Mouse (Mus musculus) neural tube, embryonic 13.5 days (tissue): ENCODE measurements at regions not wholly inside any gene's neighbourhood (a gene's known extent, or its start where the extent isn't known, plus 50 kb on each side); places are given as distances from the start of the nearest gene placed in this dataset.

Source experiments
- ATAC-seq: fragments of 200-750 bp; cut with Nextera tagmentation; 2 replicates; pipeline ENCODE4 v1.8.0; 2017; ENCODE audit warnings: low read depth, mild to moderate bottlenecking, moderate TSS enrichment, moderate library complexity
- H3K27ac ChIP-seq: fragments of 300-500 bp; sonication (generic); replicated peaks from 2 replicates; pipeline ENCODE4 v1.5.1; 2015; ENCODE audit warnings: moderate library complexity, mild to moderate bottlenecking, inconsistent platforms
- H3K27me3 ChIP-seq: fragments of 300-500 bp; sonication (generic); 2 replicates; pipeline ENCODE4 v1.6.1; 2015; ENCODE audit warnings: mild to moderate bottlenecking, inconsistent platforms
- H3K36me3 ChIP-seq: fragments of 300-500 bp; sonication (generic); 2 replicates; pipeline ENCODE4 v1.6.1; 2015; ENCODE audit warnings: mild to moderate bottlenecking, inconsistent platforms
- H3K4me1 ChIP-seq: fragments of 300-500 bp; sonication (generic); replicated peaks from 2 replicates; pipeline ENCODE4 v1.6.1; 2015; ENCODE audit warnings: inconsistent platforms
- H3K4me2 ChIP-seq: fragments of 300-500 bp; sonication (generic); 2 replicates; pipeline ENCODE4 v1.6.1; 2015; ENCODE audit warnings: inconsistent platforms, mild to moderate bottlenecking, moderate library complexity
- H3K4me3 ChIP-seq: fragments of 300-500 bp; sonication (generic); 2 replicates; pipeline ENCODE4 v1.5.1; 2015; ENCODE audit warnings: mild to moderate bottlenecking, inconsistent platforms
- H3K9ac ChIP-seq: fragments of 300-500 bp; sonication (generic); 2 replicates; pipeline ENCODE4 v1.6.1; 2015; ENCODE audit warnings: moderate library complexity, mild to moderate bottlenecking, inconsistent platforms
- H3K9me3 ChIP-seq: fragments of 300-500 bp; sonication (generic); 2 replicates; pipeline ENCODE4 v1.6.1; 2016; ENCODE audit warnings: inconsistent platforms
- WGBS: fragments of 180-500 bp; shearing (Covaris S2); methylation state at CpG from one replicate; pipeline ENCODE4 v1.1.7; 2015; 5-methylcytosine and 5-hydroxymethylcytosine counted together

GRCm38 (mm10) chr7:93424717-93425116 lies 345.1 kb downstream of the Fam181b start:
- no peaks in the 10 kb centered on the region for H3K27me3 ChIP-seq
- no peak overlapping the region for H3K4me2 ChIP-seq
- no peak overlapping the region for H3K4me3 ChIP-seq
- no peak overlapping the region for H3K9ac ChIP-seq
- H3K36me3 ChIP-seq: no peaks in the 10 kb centered on the region
- H3K27ac ChIP-seq: no peak overlapping the region
- no peaks in the 10 kb centered on the region for H3K4me1 ChIP-seq
- ATAC-seq: no peak
- H3K9me3 ChIP-seq: no peaks in the 10 kb centered on the region

- ATAC-seq: peak; percentile 89
- H3K4me3 ChIP-seq: no peak overlapping the region
- H3K27me3 ChIP-seq: no peaks in the 10 kb centered on the region
- H3K4me1 ChIP-seq: no peaks in the 10 kb centered on the region; the same call in 1 of the 2 replicates
- H3K36me3 ChIP-seq: no peaks in the 10 kb centered on the region
- H3K27ac ChIP-seq: peak overlapping the region; percentile 49; the same call in 1 of the 2 replicates
- H3K9me3 ChIP-seq: no peaks in the 10 kb centered on the region
- H3K4me2 ChIP-seq: no peak overlapping the region
- no peak overlapping the region for H3K9ac ChIP-seq
Measured at GRCm38 (mm10) chr7:93435034-93435433, 355.4 kb downstream of the Fam181b start.

- no peak overlapping the region for H3K9ac ChIP-seq
- no peak for ATAC-seq
- H3K27ac ChIP-seq: no peak overlapping the region
- WGBS: 87% methylated on average over 1 of the region's 1 CpGs
- no peaks in the 10 kb centered on the region for H3K4me1 ChIP-seq
- no peak overlapping the region for H3K4me2 ChIP-seq
- H3K36me3 ChIP-seq: no peaks in the 10 kb centered on the region
- H3K27me3 ChIP-seq: no peaks in the 10 kb centered on the region
- no peaks in the 10 kb centered on the region for H3K9me3 ChIP-seq
- no peak overlapping the region for H3K4me3 ChIP-seq
Measured at GRCm38 (mm10) chr7:93454071-93454470, 374.4 kb downstream of the Fam181b start.

GRCm38 (mm10) chr7:93463377-93463776 lies 383.7 kb downstream of the Fam181b start:
- Histone ChIP-seq H3K4me1 (no peaks in the 10 kb centered on the region), H3K27ac (no peak overlapping the region), H3K9me3 (no peaks in the 10 kb centered on the region), H3K36me3 (no peaks in the 10 kb centered on the region), H3K4me3 (no peak overlapping the region), H3K4me2 (no peak overlapping the region), H3K9ac (no peak overlapping the region), H3K27me3 (no peaks in the 10 kb centered on the region)
- no peak for ATAC-seq

GRCm38 (mm10) chr7:93473371-93473770 lies 393.7 kb downstream of the Fam181b start:
- no peaks in the 10 kb centered on the region for H3K36me3 ChIP-seq
- 40% methylated on average over 1 of the region's 1 CpGs for WGBS

GRCm38 (mm10) chr7:93510636-93511035 lies 431.0 kb downstream of the Fam181b start:
- Histone ChIP-seq H3K9ac (no peak overlapping the region), H3K9me3 (no peaks in the 10 kb centered on the region), H3K27ac (no peak overlapping the region), H3K27me3 (no peaks in the 10 kb centered on the region), H3K4me2 (no peak overlapping the region), H3K4me1 (no peaks in the 10 kb centered on the region), H3K4me3 (no peak overlapping the region), H3K36me3 (no peaks in the 10 kb centered on the region)
- 98% methylated on average over 2 of the region's 2 CpGs for WGBS
- no peak for ATAC-seq

More at GRCm38 (mm10) chr7:93473371-93473770, 393.7 kb downstream of the Fam181b start:
- Histone ChIP-seq H3K9ac (no peak overlapping the region), H3K27me3 (no peaks in the 10 kb centered on the region), H3K4me3 (no peak overlapping the region), H3K9me3 (no peaks in the 10 kb centered on the region), H3K4me1 (no peaks in the 10 kb centered on the region), H3K4me2 (no peak overlapping the region), H3K27ac (no peak overlapping the region)
- ATAC-seq: peak; percentile 77

- Histone ChIP-seq H3K36me3 (no peaks in the 10 kb centered on the region), H3K27me3 (no peaks in the 10 kb centered on the region), H3K4me2 (no peak overlapping the region), H3K4me1 (no peaks in the 10 kb centered on the region), H3K27ac (no peak overlapping the region), H3K9me3 (no peaks in the 10 kb centered on the region), H3K4me3 (no peak overlapping the region), H3K9ac (no peak overlapping the region)
- 69% methylated on average over 1 of the region's 1 CpGs for WGBS
- no peak for ATAC-seq
Measured at GRCm38 (mm10) chr7:93511237-93511636, 431.6 kb downstream of the Fam181b start.

- Histone ChIP-seq H3K4me1 (no peaks in the 10 kb centered on the region), H3K36me3 (no peaks in the 10 kb centered on the region), H3K27me3 (no peaks in the 10 kb centered on the region), H3K9ac (no peak overlapping the region), H3K9me3 (no peaks in the 10 kb centered on the region), H3K4me2 (no peak overlapping the region), H3K27ac (no peak overlapping the region), H3K4me3 (no peak overlapping the region)
- WGBS: 74% methylated on average over 3 of the region's 3 CpGs
- no peak for ATAC-seq
Measured at GRCm38 (mm10) chr7:93559131-93559530, 479.5 kb downstream of the Fam181b start.

- Histone ChIP-seq H3K4me2 (no peak overlapping the region), H3K9ac (no peak overlapping the region), H3K4me3 (no peak overlapping the region), H3K4me1 (no peaks in the 10 kb centered on the region), H3K27me3 (no peaks in the 10 kb centered on the region), H3K9me3 (no peaks in the 10 kb centered on the region), H3K36me3 (no peaks in the 10 kb centered on the region), H3K27ac (no peak overlapping the region)
- 89% methylated on average over 1 of the region's 1 CpGs for WGBS
- no peak for ATAC-seq
Measured at GRCm38 (mm10) chr7:93577523-93577922, 497.9 kb downstream of the Fam181b start.

- no peaks in the 10 kb centered on the region for H3K4me1 ChIP-seq
- no peak overlapping the region for H3K27ac ChIP-seq
- H3K27me3 ChIP-seq: no peaks in the 10 kb centered on the region
- no peak overlapping the region for H3K4me3 ChIP-seq
- H3K9me3 ChIP-seq: no peaks in the 10 kb centered on the region
- no peaks in the 10 kb centered on the region for H3K36me3 ChIP-seq
- no peak overlapping the region for H3K4me2 ChIP-seq
- ATAC-seq: no peak
- H3K9ac ChIP-seq: no peak overlapping the region
Measured at GRCm38 (mm10) chr7:93587121-93587520, 507.5 kb downstream of the Fam181b start.

- no peak for ATAC-seq
- H3K4me3 ChIP-seq: no peak overlapping the region
- no peak overlapping the region for H3K4me2 ChIP-seq
- H3K36me3 ChIP-seq: no peaks in the 10 kb centered on the region
- no peak overlapping the region for H3K27ac ChIP-seq
- no peak overlapping the region for H3K9ac ChIP-seq
- H3K27me3 ChIP-seq: no peaks in the 10 kb centered on the region
- H3K4me1 ChIP-seq: no peaks in the 10 kb centered on the region
- WGBS: 96% methylated on average over 1 of the region's 1 CpGs
- H3K9me3 ChIP-seq: no peaks in the 10 kb centered on the region
Measured at GRCm38 (mm10) chr7:93588088-93588487, 508.4 kb downstream of the Fam181b start.
